Mouse (Mus musculus): ENCODE measurements around the gene Grip2.

Gene Grip2

DNA sequence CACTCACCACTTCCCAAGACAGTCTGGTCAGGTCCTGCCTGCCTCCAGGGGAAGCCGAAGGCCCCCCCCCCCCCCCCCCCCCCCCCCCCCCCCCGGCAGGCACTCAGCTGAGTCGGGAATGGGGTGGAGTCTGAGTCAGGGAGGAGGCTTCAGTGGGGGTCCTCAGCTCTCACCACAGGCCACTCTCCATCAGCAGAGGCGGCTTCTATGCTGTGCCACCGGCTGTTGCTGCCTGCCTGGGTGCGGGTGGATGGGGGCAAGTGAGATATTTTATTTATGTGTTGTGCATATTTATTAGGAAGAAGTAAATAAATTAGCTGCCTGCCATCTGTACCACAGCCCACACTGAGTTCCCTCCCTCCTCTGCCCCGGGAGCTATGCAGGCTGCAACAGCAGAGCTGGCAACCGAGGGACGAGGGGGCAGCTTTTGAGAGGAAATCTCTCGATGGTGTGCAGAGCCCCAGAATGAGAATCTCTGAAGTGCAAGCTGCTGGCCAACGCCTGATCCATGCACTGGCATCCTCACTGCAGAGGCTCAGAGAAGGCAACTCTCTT, at the start of gene Grip2:
TSS of gene Grip2 (minus strand) at position 235 of the 555 bp plus-strand sequence.
- in situ Hi-C loops (cut with MboI), result no loop called here

DNA sequence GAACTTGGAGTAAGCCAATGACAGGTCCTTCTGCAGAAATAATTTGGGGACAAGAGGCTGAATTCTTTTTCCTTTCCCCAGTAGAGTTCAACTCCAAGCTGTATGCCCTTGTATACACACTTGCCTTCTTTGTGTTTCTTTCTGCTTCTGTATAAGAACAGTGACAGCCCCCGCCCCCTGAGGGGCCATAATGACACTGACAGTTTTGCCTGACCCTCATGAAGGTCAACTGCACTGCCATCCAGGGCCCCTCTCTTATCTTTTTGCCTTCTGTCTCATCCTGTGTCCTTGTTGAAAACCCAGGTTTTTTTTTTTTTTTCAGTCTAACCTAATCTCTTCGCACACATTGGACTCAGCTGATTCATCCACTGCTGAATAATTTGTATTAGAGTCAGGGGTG, 45.7 kb upstream of the Grip2 start:
- in situ Hi-C loops (cut with MboI), result loop anchor here (10.0 kb wide), 1 partner anchor 348 kb away; no protein-coding TSS in a partner anchor

DNA sequence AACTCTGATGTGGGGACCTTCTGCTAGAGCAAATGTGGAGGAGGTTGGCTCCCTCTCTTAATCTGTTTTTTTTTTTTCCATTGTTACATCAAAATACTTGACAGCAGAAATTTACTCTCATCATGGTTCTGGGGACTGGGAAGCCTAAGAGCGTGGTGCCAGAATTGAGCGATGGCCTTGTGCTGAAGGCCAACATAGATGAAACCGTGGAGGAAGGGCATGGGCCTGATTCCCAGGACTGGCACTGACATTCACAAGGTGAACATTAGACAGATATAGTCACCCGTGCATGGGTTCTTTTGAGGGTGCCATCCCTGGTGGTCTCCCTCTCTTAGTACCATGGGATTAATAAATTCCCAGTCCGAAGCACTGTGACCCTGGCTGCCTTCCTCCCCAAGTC, 41.0 kb upstream of the Grip2 start:
- in situ Hi-C loops (cut with MboI), result no loop called here

DNA sequence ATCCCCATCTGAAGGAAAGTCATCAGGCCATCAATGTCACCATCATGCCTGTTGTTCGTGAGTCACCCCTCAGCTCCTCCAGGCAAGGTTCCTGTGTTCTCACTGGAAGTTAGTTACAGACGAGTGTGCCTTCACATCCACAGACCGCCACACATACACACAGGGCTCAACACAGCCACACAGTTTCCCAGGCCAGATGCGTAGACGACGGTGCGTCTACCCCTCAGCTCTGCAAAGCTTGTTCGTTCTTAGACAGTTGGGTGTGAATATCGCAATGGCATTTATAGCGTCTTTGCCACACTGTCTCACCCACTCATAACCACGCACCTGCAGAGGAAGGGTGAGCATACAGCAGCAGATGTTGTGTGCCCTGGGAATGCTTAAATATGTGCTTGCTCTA, 38.6 kb upstream of the Grip2 start:
- in situ Hi-C loops (cut with MboI), result no loop called here

DNA sequence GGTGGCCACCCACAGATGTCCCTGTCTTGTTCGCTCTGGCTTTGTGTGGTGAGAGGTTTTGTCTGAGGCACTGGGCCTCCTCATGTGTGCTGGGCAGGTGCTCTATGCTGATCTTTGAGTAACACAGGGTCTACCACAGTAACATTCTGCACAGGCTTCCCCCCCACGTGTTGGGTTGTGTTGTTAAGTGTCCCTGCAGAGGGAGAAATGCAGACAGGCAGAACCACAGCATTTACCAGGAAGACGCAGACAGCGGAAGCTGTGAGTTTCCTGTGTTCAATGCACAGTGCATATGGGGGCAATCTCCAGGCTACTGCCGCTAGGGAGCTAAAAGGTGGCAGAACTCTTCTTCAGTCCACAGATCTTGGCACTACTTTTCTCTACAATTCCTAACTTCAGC, 37.5 kb upstream of the Grip2 start:
- in situ Hi-C loops (cut with MboI), result no loop called here

DNA sequence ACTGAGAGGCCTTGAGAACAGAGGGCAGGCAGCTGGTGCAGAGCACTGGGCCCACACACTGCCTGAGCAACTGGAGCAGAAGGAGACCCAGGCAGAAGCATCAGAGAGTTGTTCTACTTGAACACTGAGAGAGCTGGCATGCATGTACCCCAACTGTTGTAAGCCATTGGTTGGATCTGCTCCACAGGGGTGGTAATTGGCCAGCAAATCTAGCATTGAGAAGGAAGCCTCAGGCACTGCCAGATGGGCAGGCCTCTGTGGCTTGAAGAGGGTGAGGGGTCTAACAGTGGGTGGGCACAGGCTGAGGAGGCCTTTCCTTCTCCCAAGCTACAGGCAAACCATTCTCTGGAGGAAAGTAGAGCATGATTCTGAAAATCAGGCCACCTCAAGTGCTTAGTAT, 35.8 kb upstream of the Grip2 start:
- in situ Hi-C loops (cut with MboI), result no loop called here

DNA sequence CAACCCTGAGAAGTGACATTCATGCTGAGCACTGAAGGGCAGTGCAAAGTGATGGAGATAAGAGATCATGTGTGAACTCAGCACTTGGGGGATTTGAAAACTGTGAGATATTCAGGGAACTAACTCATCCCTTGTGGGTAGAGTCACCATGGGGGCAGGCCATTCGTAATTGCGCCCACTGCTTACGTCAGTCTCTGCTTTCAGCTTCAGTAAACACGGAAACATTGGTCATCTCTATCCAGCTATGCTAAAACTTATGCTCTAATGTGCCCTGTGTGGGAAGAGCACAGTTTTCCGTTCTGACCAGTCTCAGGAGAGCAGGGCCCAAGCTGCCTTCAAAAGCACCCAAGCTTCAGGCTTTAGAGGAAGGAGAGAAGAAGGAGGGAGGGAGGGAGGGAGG, 31.3 kb upstream of the Grip2 start:
- in situ Hi-C loops (cut with MboI), result no loop called here

DNA sequence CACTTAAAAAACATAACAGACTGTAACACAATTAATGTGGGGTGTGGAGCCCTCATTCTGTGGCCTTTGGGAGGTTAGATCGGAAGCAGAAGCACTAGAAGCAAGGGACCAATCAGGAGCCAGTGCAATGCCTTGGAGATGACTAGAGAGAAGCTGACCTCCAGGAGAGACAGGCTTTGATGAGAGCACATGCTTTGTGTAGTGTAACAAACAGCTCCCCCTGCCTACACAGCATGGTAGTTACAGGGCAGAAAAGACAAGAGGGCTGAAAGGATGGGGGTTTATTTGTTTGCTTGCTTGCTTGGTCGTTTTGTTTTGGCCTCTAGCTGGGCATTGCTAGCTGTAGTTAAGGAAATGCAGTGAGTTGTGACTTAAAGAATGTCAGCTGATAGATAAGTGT, 25.5 kb upstream of the Grip2 start:
- in situ Hi-C loops (cut with MboI), result no loop called here

DNA sequence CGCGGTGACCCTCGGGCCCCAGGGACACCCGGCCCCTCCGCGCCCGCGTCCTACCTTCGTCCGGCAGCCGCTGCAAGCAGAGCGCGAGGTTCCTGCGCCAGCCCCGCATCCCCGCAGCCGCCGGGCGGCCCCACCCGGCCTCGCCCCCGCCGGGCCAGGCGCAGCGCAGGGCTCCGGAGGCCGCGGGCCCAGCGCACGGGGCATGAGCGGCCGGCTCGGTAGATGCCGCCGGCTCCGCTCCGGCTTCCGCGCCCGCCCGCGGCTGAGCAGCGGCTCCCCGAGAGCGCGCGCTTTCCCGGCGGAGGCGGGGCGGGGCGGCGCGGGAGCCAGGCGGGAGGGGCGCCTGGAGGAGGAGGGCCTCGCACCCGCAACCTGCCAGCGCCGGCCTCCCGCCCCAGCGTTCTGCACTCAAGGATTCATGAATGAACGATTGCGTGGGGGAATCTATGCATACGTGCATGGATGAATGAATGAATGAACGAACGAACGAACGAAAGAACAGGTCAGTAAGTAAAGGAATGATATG, 16.6 kb upstream of the Grip2 start:
- in situ Hi-C loops (cut with MboI), result no loop called here

DNA sequence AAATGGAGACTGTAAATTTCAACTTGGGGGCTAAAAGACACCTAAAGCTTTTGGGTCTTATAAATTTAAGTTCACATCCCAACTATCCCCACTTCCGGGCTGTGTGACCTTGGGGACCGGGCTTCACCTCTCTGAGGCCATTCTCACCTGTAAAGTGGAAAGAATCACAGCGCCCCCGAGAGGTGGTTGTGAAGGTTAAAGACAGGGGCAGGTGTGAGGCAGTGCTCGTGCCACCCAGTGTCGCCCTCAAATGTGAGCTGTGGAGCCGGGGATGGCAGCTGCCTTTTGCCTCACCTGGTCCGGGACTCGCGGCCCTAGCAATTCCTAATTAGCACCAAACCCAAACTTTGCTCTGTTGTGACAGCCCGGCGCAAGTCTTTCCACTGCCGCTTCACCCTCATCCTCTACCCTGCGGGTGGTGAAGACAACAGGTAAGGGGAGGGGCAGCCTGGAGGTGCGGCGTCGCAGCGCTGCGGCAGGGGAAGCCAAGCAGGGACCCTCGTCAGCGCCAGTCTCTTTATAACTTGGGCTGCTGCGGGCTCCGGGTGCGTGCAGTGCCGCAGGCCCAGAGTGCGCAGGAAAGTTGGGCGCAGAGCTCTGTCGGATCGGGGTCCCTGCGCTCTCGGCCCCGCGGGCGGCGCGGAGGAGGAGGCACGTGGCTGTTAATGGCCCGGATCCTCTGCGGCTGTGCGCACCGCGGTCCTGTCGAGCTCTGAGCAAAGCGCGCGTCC, 16.0 kb upstream of the Grip2 start:
- in situ Hi-C loops (cut with MboI), result no loop called here

DNA sequence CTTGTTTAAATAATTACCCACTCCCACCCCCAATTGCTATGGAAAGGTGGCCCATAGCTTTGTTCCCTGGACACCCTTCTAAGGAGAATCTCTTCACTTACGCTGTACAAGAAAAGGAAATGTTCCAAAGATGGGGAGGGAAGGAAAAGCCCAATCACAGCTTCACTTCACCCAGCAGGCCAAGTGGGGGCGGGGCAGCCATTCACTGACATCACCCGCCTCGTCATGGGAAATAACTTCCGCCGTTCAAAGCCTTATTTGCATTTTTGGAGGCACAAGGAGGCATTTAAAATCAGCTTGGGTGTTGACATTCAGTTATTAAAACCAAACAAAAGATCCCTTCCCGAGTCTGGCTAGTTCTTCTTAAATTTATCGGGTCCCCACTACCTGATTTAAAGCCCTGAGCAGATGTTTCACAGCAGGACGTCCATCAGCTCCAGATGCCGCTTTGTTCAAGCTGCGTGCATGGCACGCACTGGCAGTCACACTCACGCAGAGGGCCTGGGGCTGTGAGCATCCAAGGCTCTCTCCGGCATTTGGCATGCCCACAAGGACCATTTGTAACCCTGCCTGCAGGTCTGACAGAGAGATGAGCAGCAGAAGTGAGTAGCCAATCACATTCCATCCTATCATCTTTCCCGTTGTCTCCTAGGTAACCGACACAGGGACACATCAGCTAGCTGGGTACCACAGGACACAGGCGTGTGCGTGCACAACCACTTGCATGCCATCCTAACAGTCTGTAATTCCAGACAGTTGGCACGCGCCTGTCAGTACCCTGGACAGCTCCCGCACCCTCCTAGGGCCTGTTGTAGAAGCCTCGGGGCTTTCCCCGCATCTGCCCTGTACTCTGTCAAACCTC, 12.2 kb upstream of the Grip2 start:
- in situ Hi-C loops (cut with MboI), result no loop called here

DNA sequence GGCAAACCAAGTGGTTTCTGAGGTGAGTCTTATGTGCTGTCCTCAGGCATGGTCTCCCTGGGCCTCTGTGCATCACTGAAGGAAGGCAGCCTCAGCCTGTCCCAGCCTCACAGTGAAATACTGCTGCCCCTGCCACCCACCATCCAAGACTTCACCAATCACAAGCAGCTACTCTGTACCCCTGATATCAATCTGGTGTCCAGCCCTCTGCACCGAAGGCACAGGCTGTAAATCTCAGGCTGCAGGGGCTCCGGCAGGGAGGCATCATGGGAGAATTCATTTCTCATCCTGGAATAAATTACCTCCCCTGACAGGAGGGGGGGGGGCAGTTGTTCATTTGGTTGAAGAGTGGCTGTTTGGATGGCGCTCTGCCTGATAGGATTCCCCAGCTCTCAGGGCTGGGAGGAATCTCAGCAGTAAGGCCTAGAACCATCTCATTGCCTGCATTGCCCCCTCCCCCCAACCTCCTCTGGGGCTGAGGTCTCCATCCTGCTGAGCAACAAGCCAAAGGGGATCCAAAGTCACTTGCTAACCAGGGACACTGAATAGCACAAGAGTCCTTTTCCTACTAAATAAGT, 5.9 kb upstream of the Grip2 start:
- in situ Hi-C loops (cut with MboI), result no loop called here

DNA sequence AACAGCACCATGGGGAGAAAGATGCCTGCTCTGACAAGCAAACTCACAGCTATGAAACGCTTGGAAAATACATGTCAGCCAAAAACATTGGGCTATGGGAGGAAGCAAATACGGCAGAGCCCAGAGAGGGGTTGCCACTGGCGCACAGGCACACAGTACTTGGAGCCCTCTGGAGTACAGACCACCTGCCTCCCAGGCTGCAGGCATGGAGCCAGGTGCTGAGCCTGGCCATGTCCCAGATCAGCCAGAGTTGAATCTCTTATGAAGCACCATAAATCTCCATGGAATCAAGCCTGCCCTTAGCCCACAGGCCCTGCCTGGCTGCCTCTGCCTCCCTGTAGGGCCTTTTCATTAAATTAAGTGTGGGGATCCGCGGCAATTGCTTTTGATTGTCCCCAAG, 876 bp upstream of the Grip2 start:
- in situ Hi-C loops (cut with MboI), result no loop called here

DNA sequence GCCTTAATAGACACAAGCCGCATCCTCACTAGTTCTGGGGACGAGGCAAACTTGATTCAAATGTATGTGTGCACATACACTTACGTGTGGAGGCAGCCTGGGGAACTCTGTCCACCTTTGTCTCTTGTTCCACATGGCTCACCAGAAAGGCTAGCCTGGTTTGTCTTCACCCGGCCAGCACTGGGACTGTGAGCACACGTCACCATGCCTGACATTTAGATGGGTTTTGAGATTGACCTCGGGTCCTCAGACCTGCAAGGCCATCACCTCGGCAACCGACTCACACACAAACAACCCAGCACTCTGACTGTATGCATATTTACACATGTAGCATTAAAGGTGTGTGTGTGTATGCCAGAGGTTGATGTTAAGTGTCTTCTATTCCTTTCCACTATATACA, 8.8 kb downstream of the Grip2 start:
- in situ Hi-C loops (cut with MboI), result no loop called here

DNA sequence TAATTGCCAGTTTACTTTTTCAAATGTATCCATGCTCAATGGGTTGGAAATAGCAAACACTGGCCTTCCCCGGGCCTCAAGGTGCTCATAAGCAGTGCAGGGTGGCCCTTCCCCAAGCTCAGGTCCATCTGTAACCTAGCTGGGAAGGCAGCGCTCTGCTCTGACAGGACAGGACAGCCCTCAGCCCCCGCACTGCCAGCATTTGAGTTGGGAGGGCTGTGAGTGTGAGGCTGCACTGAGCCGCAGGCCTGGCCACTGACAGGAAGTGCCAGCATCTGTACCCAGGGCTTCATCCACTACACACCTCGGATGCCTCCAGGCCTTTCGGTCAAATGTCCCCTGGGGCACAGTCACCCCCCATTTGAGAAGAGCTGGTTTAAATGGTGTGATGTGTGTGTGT, 11.1 kb downstream of the Grip2 start:
- in situ Hi-C loops (cut with MboI), result no loop called here

DNA sequence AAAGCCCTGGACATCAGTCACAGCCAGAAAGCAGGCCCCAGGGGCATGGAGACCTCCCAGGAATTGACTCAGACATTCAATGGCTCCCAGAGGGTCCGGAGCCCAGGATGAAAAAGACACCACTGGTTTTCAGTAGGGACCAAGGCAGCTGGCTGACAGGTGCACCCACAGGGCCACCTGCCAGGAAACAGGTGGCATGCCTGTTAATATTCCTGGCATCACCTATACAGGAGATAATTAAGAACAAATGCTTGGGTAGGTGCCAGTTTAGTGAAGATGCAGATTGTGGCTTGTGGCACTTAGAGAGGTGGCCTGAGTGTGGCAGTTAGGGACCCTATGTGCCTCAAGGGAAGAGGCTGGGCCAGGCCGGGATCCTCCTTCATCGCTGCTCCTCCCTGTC, 13.4 kb downstream of the Grip2 start:
- in situ Hi-C loops (cut with MboI), result no loop called here

DNA sequence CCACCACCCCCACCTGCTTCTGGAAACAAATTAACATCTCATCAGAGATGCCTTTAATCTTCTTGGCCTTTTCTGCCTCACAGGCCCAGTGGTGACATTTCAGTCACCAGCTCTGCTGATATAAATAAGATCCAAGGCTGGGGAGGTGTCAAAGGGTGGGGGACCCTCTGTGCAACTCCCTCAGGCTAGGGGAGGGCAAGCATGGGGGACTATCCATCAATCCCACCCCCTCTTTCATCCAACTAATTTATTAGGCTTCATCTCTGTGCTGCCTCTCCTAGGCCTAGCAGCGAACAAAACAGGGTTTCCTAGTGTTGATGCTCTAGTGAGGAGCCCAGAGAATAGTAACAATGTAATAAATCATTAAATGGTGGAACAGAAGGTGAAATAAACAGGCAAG, 17.0 kb downstream of the Grip2 start:
- in situ Hi-C loops (cut with MboI), result no loop called here

DNA sequence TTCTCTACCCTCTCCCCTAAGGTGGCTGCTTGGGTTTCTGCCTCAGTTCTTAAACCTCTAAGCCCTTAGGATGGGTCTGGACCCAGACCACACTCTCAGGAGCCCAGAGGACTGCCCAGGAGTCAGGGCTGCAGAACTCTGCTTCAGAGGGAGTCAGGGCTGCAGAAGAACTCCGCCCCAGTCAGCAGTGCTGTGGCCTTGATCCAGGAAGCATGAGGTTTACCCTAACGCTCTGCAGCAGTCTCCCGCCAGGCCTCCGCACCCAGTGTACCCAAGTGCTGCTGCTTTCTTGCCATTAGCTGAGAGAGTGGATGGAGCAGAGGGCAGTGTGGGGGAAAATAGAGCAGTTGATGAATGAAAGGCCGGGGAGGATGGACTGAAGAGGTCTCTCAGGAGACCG, 19.0 kb downstream of the Grip2 start:
- in situ Hi-C loops (cut with MboI), result no loop called here

DNA sequence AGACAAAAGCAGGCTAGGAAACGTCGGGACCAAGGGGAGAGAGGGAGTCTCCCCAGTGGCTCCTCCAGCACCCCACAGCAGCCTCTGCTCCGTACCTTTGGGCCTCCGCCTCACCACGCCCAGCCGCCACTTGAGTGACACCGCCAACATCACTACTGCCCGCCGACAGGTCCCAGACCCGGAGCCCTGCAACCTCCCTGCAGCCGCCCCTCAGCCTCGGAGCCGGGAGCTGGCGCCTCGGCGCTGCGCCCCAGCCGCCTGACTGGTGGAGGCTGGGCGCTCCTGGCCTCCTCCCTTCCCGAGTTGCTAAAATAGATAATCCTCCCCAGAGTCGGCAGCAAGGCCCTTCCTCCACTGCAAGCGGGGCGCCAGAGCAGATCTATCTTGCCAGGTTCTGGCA, 19.9 kb downstream of the Grip2 start:
- in situ Hi-C loops (cut with MboI), result no loop called here

DNA sequence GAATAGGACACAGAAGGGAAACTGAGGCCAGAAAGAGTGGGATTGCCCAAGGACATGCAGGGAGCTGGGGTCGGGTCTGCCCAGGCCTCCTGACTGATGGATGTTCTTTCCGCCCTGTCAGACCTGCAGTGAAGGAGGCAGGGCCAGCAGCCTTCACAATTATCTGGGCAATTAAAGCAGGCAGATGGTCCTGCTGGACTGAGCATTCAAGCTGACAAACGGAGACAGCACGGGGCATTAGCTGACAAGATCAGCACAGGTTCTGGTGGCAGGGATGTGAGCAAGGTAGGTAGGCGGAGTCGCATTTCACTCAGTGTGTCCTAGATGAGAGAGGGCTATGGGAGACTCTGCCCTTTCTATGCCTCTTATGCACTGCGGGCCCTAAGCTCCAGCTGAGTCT, 22.9 kb downstream of the Grip2 start:
- in situ Hi-C loops (cut with MboI), result no loop called here

DNA sequence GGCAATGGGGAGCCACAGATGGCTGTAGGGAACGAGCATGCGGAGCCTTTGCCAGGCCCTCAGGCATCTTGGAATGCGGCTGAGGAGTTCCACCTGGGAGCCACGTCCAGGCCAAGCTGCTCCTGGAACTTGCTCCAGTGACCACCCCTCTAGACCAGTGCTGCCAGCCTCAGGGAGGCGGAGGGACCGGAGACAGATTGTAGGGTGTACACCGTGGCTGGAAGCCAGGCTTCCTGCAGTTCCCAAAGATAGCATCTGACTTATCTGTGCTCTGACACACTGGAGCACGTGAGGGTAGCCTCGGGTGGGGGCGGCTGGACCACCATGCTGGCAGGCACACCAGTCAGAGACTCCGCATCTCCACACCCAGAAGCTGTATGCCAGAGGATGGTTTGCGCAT, 28.6 kb downstream of the Grip2 start:
- in situ Hi-C loops (cut with MboI), result no loop called here

DNA sequence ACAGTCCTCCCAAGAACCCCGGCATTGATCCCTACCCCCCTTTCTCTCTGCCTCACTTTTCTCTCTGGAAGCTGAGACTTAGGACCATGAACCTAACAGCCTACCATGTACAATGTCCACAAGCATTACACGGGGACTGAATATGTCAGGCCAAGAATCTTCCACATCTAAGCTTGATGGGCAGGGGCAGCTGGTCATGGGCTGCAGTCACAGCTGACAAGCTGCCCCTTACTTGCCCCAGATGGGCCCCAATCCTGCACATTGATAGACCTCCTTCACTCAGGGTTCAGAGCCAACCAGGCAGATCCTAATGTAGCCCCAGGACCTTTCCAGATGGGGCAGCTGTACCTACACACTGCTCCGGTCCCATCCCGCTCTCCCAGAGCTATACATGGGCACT, 30.3 kb downstream of the Grip2 start:
- in situ Hi-C loops (cut with MboI), result no loop called here

DNA sequence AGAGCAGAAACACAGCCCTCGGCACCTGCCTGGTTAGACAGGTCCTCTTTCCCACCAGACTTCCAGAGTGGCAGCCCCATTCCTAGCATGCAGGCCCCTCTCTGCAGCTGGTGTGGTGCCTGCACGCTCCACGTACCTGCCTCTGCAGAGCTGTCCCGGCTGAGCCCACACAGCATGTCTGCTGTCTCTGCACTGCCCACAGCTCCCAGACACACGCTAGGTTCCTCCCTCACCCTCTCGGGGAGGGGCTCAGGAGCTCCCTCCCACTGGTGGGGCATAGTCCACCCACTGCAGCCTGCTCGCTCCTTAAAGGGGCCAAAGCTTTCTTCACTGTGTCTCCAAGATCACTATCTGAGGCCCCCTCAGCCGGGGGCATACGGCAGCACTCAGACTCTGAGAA, 31.0 kb downstream of the Grip2 start:
- in situ Hi-C loops (cut with MboI), result no loop called here

Data from mature B cell (primary cell).